Mouse (Mus musculus): ENCODE measurements around the gene Cblb. TPM values are rescaled to one million over a fixed set of nuclear protein-coding genes. Genes with fewer than 3 reads are reported as not detected.

Cblb gene
- polyA plus RNA-seq, 1 experiment from 2014 or later = 19.8 TPM

DNA sequence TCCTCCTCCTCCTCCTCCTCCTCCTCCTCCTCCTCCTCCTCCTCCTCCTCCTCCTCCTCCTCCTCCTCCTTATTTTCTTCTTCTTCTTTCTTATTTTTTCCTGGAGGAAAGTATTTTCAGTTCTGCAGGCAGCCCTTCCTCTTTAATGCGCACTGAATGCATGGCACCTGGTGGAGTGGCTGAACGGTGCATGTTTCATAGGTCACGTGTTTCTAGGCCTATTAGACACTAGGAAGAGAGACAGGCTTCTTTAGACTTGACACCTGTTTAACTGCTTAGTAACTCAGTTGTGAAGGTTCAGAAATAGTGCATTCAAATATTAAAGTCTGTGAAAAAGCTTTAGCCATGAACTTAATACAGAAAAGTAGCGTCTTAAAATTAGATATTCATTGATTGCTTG lies 15.4 kb downstream of the Cblb start:
- ATAC-seq (ENCODE audit: insufficient read depth) = no peak

DNA sequence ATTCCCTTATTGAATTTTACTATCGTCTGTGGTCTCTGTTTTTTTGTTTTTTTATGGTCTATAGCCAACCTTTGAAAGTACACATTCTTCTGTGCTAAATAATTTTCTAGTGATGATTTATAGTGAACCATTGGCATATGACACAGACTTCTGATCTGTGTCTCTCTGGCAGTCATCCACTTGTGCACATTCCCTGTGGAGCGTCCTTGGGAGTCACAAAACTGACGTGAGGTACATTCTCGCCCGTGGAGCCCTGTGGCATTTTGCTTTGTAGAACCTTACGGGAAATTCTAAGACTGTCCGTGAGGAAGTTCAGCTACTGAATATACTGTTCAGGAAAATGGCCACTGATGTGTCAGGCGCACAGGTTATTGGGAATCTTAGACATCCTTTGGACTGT lies 20.1 kb downstream of the Cblb start:
- Histone ChIP-seq H3K4me3 (ENCODE audit: low read depth, low read length) (no peak overlapping the region), H3K27me3 (ENCODE audit: insufficient read depth, low read length) (no peaks in the 10 kb centered on the region), H3K4me2 (no peak overlapping the region), H3K27ac (ENCODE audit: low read depth) (no peak overlapping the region), H3K9me3 (ENCODE audit: low read depth, low read length) (no peaks in the 10 kb centered on the region), H3K4me1 (ENCODE audit: insufficient read depth) (no peaks in the 10 kb centered on the region), H3K9ac (no peak overlapping the region), H3K36me3 (ENCODE audit: insufficient read depth) (peaks cover 40% of the 10 kb centered on the region)
- WGBS = 94% methylated on average over 8 of the region's 8 CpGs
- no peak for TF ChIP-seq CTCF (IDR thresholded peaks at IDR 0.05; ENCODE audit: low read depth)
- DNase-seq (no peak), ATAC-seq (ENCODE audit: insufficient read depth) (no peak)

More for the DNA sequence above, 15.4 kb downstream of the Cblb start:
- Histone ChIP-seq H3K4me2 (no peak overlapping the region), H3K36me3 (ENCODE audit: insufficient read depth) (peaks cover 33% of the 10 kb centered on the region), H3K4me1 (ENCODE audit: insufficient read depth) (no peaks in the 10 kb centered on the region), H3K9ac (no peak overlapping the region), H3K27ac (ENCODE audit: low read depth) (no peak overlapping the region), H3K4me3 (ENCODE audit: low read depth, low read length) (no peak overlapping the region), H3K27me3 (ENCODE audit: insufficient read depth, low read length) (no peaks in the 10 kb centered on the region), H3K9me3 (ENCODE audit: low read depth, low read length) (no peaks in the 10 kb centered on the region)
- no peak for DNase-seq
- TF ChIP-seq CTCF (IDR thresholded peaks at IDR 0.05; ENCODE audit: low read depth) = no peak
- 92% methylated on average over 4 of the region's 4 CpGs for WGBS

DNA sequence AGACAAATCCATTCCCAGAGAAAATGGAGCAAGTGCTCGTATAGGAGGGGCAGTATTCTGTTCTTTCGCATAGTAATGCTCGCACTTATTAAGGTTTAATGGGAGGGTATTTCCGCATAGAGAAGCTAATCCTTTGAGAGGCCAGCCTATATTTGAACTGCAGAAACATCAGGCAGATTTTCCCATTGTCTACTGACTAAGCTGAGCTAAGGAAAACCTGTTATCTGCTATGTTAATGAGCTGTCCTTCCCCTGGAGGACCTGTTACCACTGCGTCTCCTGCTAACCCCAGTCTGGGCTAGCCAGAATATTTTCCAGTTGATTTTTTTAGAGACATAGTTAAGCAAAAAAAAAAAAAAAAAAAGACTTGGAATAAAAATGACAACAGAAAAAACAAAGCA lies 21.7 kb downstream of the Cblb start:
- H3K4me2 ChIP-seq = no peak overlapping the region
- no peak for TF ChIP-seq CTCF (IDR thresholded peaks at IDR 0.05; ENCODE audit: low read depth)
- H3K36me3 ChIP-seq (ENCODE audit: insufficient read depth) = peaks cover 37% of the 10 kb centered on the region
- no peak overlapping the region for H3K9ac ChIP-seq
- no peaks in the 10 kb centered on the region for H3K4me1 ChIP-seq (ENCODE audit: insufficient read depth)
- ATAC-seq (ENCODE audit: insufficient read depth) (no peak), DNase-seq (no peak)
- H3K4me3 ChIP-seq (ENCODE audit: low read depth, low read length) = no peak overlapping the region
- H3K9me3 ChIP-seq (ENCODE audit: low read depth, low read length) = no peaks in the 10 kb centered on the region
- 79% methylated on average over 5 of the region's 5 CpGs for WGBS
- no peak overlapping the region for H3K27ac ChIP-seq (ENCODE audit: low read depth)
- no peaks in the 10 kb centered on the region for H3K27me3 ChIP-seq (ENCODE audit: insufficient read depth, low read length)

DNA sequence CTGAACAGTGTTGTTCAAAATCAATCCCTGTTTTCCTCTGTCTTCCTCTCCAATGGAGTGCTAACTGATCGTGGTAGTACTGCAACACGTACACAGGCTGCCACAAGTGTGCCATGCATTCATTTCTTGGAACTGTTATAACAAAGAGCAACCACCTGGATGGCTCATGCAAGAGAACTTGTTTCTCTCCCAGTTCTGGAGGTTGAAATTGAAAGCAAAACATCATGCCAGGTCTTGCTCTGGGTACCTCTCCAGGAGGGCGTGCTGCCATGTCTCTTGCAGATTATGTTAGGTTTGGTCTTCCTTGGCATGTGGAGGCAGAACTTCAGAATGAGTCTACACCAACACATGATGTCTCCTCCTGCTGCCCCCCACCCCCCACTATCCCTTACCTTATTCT lies 24.2 kb downstream of the Cblb start:
- no peak for ATAC-seq (ENCODE audit: insufficient read depth)
- no peak overlapping the region for H3K9ac ChIP-seq
- no peaks in the 10 kb centered on the region for H3K27me3 ChIP-seq (ENCODE audit: insufficient read depth, low read length)
- 92% methylated on average over 3 of the region's 3 CpGs for WGBS
- no peak overlapping the region for H3K27ac ChIP-seq (ENCODE audit: low read depth)
- no peak overlapping the region for H3K4me3 ChIP-seq (ENCODE audit: low read depth, low read length)
- no peak overlapping the region for H3K4me2 ChIP-seq
- peaks cover 15% of the 10 kb centered on the region; the same call in 1 of the 2 replicates for H3K36me3 ChIP-seq (ENCODE audit: insufficient read depth)
- H3K9me3 ChIP-seq (ENCODE audit: low read depth, low read length) = no peaks in the 10 kb centered on the region
- no peak for DNase-seq
- peaks cover 12% of the 10 kb centered on the region; the same call in 1 of the 2 replicates for H3K4me1 ChIP-seq (ENCODE audit: insufficient read depth)
- no peak for TF ChIP-seq CTCF (IDR thresholded peaks at IDR 0.05; ENCODE audit: low read depth)

DNA sequence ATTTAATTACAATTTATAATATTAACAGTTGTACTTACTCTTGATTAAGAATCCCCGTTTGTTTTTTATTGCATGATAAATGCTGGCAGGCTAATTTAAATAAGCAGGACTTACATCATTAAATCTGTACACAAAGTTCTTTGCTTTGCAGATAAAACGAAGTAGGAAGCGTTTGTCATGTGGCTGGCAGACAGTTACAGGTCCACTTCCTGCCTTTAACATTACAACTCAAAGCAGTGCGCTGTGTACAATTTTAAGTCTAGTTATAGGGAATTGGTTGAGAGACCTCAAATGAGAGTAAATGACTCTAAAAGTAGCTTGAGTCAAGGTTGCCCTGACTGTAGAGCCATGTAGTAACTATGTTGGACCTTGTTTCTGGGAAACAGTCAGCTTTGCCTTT lies 25.1 kb downstream of the Cblb start:
- Histone ChIP-seq H3K9ac (no peak overlapping the region), H3K36me3 (ENCODE audit: insufficient read depth) (peaks cover 11% of the 10 kb centered on the region; the same call in 1 of the 2 replicates), H3K4me3 (ENCODE audit: low read depth, low read length) (no peak overlapping the region), H3K4me2 (no peak overlapping the region), H3K27ac (ENCODE audit: low read depth) (peak overlapping the region; percentile 36; the same call in 1 of the 2 replicates), H3K9me3 (ENCODE audit: low read depth, low read length) (no peaks in the 10 kb centered on the region), H3K27me3 (ENCODE audit: insufficient read depth, low read length) (no peaks in the 10 kb centered on the region), H3K4me1 (ENCODE audit: insufficient read depth) (peaks cover 21% of the 10 kb centered on the region)
- no peak for ATAC-seq (ENCODE audit: insufficient read depth)
- WGBS = 49% methylated on average over 4 of the region's 4 CpGs
- DNase-seq = no peak
- TF ChIP-seq CTCF (IDR thresholded peaks at IDR 0.05; ENCODE audit: low read depth) = no peak

DNA sequence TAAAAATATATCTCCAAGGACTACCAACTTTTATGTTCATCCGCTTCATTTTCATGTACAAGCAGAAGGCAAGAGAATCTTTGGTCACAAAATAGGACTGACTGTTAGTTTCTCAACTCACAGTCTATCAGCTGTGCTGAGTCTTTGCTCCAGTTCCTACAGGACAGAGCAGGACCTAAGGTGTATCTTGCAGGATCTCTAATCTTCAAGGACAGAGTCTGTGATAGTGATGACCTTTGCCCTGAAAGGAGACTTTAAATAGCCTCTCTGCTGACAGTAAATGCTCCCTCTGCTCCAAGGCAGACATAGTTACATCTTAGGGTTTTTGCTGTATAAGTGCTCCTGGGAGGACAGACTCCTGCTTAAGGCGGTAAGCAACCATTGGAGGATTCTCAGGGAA lies 26.3 kb downstream of the Cblb start:
- Histone ChIP-seq H3K4me2 (no peak overlapping the region), H3K9ac (no peak overlapping the region), H3K4me1 (ENCODE audit: insufficient read depth) (peaks cover 22% of the 10 kb centered on the region), H3K27me3 (ENCODE audit: insufficient read depth, low read length) (no peaks in the 10 kb centered on the region), H3K36me3 (ENCODE audit: insufficient read depth) (peaks cover 6% of the 10 kb centered on the region; the same call in 1 of the 2 replicates), H3K4me3 (ENCODE audit: low read depth, low read length) (no peak overlapping the region), H3K27ac (ENCODE audit: low read depth) (no peak overlapping the region), H3K9me3 (ENCODE audit: low read depth, low read length) (no peaks in the 10 kb centered on the region)
- ATAC-seq (ENCODE audit: insufficient read depth) = no peak
- DNase-seq = no peak
- WGBS = 92% methylated on average over 2 of the region's 2 CpGs
- no peak for TF ChIP-seq CTCF (IDR thresholded peaks at IDR 0.05; ENCODE audit: low read depth)

DNA sequence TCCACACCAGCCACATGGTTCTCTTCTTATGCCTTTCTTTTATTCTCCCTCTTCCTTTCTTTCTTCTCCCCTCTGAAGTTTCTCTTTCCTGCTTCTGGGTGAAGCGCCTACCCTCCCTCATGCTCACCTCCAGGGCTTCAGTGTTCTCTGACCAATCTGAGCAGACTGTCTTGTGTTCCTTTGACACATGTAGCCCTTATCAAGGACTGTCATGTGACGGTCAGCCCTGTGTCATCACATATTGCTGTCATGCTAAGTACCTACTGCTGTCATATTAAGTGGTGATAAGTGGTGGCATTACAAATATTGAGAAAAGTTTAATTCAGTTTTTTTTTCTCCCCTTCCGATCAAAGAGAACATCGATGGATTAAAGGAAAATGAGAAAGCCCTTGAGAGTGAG lies 28.5 kb downstream of the Cblb start:
- no peak overlapping the region for H3K4me3 ChIP-seq (ENCODE audit: low read depth, low read length)
- H3K36me3 ChIP-seq (ENCODE audit: insufficient read depth) = peaks cover 4% of the 10 kb centered on the region; the same call in 1 of the 2 replicates
- no peak overlapping the region for H3K4me2 ChIP-seq
- no peak for TF ChIP-seq CTCF (IDR thresholded peaks at IDR 0.05; ENCODE audit: low read depth)
- H3K9me3 ChIP-seq (ENCODE audit: low read depth, low read length) = no peaks in the 10 kb centered on the region
- H3K9ac ChIP-seq = no peak overlapping the region
- peak overlapping the region; percentile 54; the same call in 1 of the 2 replicates for H3K27ac ChIP-seq (ENCODE audit: low read depth)
- peaks cover 22% of the 10 kb centered on the region for H3K4me1 ChIP-seq (ENCODE audit: insufficient read depth)
- peak; percentile 36; the same call in 1 of the 2 replicates for ATAC-seq (ENCODE audit: insufficient read depth)
- H3K27me3 ChIP-seq (ENCODE audit: insufficient read depth, low read length) = no peaks in the 10 kb centered on the region
- no peak for DNase-seq
- 50% methylated on average over 4 of the region's 4 CpGs for WGBS

All from lung, embryonic 14.5 days (tissue).